Mouse (Mus musculus) urinary bladder, postnatal 36 days (tissue): Measurements from ENCODE around the gene Mcts2.

ENCODE experiments used
- DNase-seq, 2 experiments: peaks; one replicate each; pipeline ENCODE4 v3.0.0; 2022; ENCODE audit warnings: low spot score in 2 of 2, mixed read lengths in 1 of 2

Mcts2 gene

DNA sequence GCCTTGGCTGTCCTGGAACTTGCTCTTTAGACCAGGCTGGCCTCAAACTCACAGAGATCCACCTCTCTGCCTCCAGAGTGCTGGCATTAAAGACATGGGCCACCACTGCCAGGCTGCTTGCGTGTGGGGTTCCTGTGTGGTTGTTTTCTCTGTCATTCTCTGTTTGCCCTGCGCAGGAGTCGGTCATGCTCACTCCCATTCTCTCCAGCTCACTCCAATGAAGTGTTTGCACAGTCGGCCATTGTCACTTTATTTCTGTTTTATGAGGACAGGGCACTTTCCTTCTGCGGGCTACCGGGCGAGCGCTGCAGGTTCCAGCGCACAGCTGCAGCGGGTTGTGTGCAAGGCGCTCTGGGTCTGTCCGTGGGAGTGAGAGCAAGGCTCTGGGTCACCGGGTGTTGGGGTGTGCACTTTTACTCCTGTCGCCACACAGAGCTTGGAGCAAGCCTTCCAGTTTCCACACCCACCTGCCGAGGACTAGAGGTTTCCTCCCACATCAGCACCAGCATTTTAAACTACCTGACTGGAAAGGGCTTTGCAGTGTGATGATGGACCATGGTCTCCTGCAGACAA is 38.4 kb downstream of the Mcts2 start:
- DNase-seq, result no peak

DNA sequence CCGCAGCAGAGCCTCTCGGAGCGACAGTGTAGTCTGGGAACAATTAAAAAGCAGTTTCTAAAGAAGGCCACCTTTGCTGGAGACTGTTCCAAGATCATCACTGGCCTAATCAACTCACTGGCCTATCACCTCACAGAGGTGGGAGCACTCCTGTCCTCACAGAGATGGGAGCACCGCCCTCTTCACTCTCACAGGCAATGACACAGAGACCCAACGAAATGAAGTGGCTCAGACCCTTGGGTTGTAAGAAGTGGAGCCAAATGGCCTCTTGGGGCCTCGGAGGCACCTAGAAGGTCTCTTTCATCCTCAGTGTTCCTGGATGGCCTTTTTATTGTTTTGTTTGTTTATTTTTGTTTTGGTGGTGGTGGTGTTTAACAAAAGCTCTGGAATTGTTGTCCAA is 39.4 kb downstream of the Mcts2 start:
- DNase-seq, result no peak

DNA sequence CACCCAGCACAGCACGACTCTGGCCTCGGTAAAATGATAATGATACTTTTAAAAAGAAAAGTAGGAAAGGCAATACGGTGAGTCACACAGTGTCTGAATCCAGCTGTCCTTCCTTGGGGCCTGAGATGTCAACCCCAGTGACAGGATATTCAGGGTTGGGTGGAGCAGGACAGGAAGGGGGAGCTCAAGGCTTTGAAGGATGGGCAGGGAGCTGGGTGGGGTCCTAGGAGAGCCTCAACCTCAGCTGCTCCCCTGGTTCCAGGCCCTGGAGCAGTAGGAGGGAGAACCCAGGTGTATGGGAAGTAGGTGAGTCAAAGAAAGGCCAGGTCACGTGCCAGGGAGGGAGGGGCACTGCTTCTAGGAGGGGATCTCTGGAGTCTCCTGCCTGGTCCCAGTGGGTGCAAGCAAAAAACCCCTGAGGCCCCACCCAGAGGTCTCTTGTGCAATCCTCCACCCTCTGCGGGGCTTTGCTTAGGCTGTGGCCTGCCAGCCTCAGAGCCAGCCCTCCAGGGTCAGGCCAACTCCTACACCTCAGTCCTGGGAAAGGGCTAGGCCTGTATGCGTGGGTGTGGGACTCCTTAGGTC is 40.0 kb downstream of the Mcts2 start:
- peak in 1 of 2 experiments; percentile 52 for DNase-seq

DNA sequence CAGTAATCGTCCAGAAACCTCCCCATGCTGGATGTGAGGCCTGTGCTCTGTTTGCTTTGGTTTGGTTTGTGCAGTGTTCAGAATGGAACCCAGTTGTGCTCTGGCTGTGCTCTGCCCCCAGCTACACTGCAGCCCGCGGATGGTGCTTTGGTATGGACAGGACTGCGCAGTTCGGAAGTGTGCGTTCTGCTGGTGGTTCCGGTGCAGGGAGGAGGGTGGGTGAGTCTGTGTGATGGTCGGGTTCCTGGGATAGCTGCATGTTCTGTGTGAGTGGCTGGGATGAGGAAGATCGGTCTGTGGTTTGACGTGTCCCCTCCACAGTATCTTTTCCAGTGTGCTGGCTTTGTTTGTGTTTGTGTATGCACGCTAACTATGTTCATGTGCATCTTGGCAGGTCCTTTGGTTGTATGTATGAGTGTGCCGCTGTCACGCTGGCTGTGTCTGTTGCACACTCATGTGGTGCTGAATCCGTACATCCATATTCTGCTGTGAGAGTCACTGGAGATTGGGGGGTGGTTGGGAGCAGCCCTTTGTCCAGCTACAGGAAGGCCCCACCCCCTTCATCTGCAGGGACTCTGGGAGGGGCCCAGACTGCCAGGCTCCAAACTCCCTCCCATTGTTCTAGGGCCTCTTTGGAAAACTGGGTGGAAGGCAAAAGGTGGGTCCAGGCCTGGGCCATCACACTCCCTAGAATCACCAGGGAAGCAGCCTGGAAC is 41.1 kb downstream of the Mcts2 start:
- no peak for DNase-seq

GRCm38 (mm10) chr2:152728594-152728993 is 41.8 kb downstream of the Mcts2 start:
- no peak for DNase-seq

DNA sequence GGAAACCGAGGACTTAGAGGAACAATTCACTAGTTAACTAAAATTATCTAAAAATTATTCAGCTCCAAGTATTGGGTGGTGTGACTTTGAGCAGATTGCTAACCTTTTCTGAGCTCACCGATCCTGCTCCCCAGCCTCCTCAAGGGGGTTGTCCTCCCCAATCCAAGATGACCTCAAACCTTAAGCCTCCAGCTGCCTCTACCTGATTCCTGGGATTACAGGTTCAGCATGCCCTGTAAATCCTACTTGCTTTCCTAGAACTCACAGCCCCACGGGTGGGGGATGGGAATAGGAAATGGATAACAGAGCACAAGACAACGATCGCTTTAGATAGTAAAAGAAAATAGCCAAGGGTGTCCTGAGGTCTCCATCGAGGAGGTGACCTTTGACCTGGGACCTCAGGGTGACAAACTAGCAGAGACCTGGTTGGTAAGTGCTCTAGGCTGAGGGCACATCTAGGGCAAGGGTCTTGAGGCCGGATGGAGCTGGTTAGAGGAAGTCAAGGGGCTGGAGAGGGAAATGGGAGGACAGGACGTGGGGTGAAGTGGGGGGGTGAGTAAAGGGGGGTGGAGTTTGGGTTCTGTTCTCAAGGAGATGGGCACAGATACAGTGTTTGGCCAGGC is 42.3 kb downstream of the Mcts2 start:
- no peak for DNase-seq

DNA sequence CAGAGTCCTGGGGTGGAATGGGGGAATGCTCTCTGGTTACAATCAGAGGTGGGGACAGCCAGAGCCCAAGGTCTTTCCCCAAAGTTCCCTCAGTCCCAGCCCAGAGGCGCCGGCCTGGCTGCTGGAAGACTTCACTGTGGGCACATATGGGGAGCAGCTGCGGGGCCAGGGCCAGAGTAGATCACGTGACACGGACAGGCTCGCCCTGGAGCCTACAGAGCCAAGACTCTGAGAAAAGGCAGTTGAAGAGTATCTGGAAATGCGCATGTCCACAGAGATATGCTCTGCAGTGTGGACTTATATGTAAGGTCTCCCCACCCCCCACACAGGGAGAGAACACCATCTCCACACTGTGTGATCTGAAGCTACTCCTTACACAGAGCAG is 42.8 kb downstream of the Mcts2 start:
- DNase-seq, result peak in 1 of 2 experiments; percentile 79

DNA sequence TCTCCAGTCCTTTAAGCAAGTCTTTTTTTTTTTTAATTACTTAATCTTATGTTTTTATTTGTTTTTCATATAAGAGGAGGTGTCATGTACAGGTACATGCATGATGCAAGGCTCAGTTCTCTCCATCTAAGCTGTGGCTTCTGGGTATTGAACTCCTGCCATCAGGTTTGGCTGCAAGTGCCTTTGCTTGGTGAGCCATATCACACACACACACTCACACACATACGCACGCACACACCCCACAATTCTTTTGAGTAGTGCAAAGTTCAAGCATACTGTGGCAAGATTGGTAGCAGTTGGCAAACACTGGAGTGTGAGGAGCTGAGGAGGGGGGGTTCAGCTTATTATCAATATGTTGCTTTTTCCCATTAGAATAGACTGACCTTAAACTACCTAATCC is 46.4 kb downstream of the Mcts2 start:
- no peak for DNase-seq

GRCm38 (mm10) chr2:152734501-152734900 is 47.7 kb downstream of the Mcts2 start:
- DNase-seq, result no peak

DNA sequence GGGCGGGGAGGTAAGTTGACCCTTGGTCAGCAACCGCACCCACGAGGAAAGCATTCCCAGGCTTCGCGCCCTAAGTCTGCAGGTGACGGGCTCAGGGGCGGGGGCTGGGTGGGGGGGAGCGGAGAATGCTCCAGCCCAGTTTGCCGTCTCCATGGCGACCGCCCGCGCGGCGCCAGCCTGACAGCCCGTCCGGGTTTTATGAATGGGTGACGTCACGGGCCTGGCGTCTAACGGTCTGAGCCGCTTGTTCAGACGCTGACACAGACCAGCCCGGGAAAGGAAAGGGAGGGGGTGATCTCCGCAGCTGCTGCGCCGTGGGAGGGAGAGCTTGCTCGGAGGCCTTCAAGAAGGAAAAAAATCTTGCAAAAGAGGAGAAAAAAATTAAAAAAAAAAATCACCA is 48.1 kb downstream of the Mcts2 start:
- peak; percentile 97 to 99 for DNase-seq

DNA sequence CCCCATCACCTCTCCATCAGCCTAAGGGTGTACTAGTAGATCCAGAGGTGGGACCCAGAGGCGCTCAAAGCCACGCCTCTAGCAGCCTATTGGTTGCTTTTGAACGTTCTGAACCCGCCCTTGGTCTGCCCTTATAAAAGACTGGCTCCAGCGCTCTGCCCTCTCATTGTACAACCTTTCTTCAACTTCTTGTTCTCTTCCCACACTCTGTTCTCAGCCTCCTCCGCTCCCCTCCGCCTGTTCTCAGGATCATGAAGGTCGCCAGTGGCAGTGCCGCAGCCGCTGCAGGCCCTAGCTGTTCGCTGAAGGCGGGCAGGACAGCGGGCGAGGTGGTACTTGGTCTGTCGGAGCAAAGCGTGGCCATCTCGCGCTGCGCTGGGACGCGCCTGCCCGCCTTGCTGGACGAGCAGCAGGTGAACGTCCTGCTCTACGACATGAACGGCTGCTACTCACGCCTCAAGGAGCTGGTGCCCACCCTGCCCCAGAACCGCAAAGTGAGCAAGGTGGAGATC is 49.3 kb downstream of the Mcts2 start, which contains the start of gene Id1:
TSS of gene Id1 (plus strand) at position 162 of the 512 bp plus-strand sequence.
- peak; percentile 91 to 94 for DNase-seq

GRCm38 (mm10) chr2:152736748-152737147 is 49.9 kb downstream of the Mcts2 start:
- no peak for DNase-seq
